Mouse (Mus musculus) stomach, postnatal 0 days (tissue): Measurements from ENCODE around the gene Slc38a11. TPM values are rescaled to one million over a fixed set of nuclear protein-coding genes. Genes with fewer than 3 reads are reported as not detected.

ENCODE experiments used
- ATAC-seq: fragments of 200-750 bp; cut with Nextera tagmentation; 2 replicates; pipeline ENCODE4 v1.8.0; 2017; ENCODE audit not compliant: low FRiP score, low TSS enrichment
- DNase-seq: peaks from one replicate; pipeline ENCODE4 v3.0.0-alpha.2; 2016; ENCODE audit warnings: low spot score
- H3K27ac ChIP-seq: fragments of 300-500 bp; sonication (generic); replicated peaks from 2 replicates; pipeline ENCODE4 v1.5.1; 2014; ENCODE audit warnings: mild to moderate bottlenecking, control low read depth
- H3K27me3 ChIP-seq: fragments of 300-500 bp; sonication (generic); 2 replicates; pipeline ENCODE4 v1.6.1; 2014; ENCODE audit warnings: low read length; ENCODE audit not compliant: control insufficient read depth, insufficient read depth
- H3K36me3 ChIP-seq: fragments of 300-500 bp; sonication (generic); 2 replicates; pipeline ENCODE4 v1.6.1; 2014; ENCODE audit warnings: low read length, mixed read lengths; ENCODE audit not compliant: control insufficient read depth, insufficient read depth
- H3K4me1 ChIP-seq: fragments of 300-500 bp; sonication (generic); replicated peaks from 2 replicates; pipeline ENCODE4 v1.6.1; 2014; ENCODE audit warnings: antibody characterized with exemption; ENCODE audit not compliant: control insufficient read depth, insufficient read depth
- H3K4me2 ChIP-seq: fragments of 300-500 bp; sonication (generic); replicated peaks from 2 replicates; pipeline ENCODE4 v1.6.1; 2014; ENCODE audit warnings: low read depth, mild to moderate bottlenecking, control low read depth, moderate library complexity
- H3K4me3 ChIP-seq: fragments of 300-500 bp; sonication (generic); 2 replicates; pipeline ENCODE4 v1.5.1; 2014; ENCODE audit warnings: low read depth, low read length, control low read depth
- H3K9ac ChIP-seq: fragments of 300-500 bp; sonication (generic); 2 replicates; pipeline ENCODE4 v1.6.1; 2014; ENCODE audit warnings: mild to moderate bottlenecking, low read length, control low read depth, mixed read lengths
- H3K9me3 ChIP-seq: fragments of 300-500 bp; sonication (generic); 2 replicates; pipeline ENCODE4 v1.6.1; 2016; ENCODE audit warnings: low read length; ENCODE audit not compliant: control insufficient read depth
- CTCF ChIP-seq: IDR thresholded peaks from 2 replicates; pipeline ENCODE4 v1.5.1; 2016; ENCODE audit warnings: antibody characterized with exemption, low read depth, mild to moderate bottlenecking, moderate library complexity
- EP300 ChIP-seq: optimal IDR thresholded peaks from 2 replicates; pipeline ENCODE3; 2016; ENCODE audit warnings: antibody characterized with exemption
- WGBS: fragments of 180-500 bp; shearing (Covaris S2); extraction: QIAGEN DNeasy Blood & Tissue Kit; methylation state at CpG from one replicate; pipeline ENCODE4 v1.1.7; 2014; 5-methylcytosine and 5-hydroxymethylcytosine counted together
- polyA plus RNA-seq: library from polyadenylated mRNA; unstranded; fragments of >200 nt; fragmentation: Nextera tagmentation; extraction: Ambion mirVana; gene quantifications from 2 replicates; pipeline ENCODE4 v1.2.1, GENCODE M21; 2015

Gene Slc38a11
- polyA plus RNA-seq, 1 experiment from 2014 or later, result 0.50 TPM

DNA sequence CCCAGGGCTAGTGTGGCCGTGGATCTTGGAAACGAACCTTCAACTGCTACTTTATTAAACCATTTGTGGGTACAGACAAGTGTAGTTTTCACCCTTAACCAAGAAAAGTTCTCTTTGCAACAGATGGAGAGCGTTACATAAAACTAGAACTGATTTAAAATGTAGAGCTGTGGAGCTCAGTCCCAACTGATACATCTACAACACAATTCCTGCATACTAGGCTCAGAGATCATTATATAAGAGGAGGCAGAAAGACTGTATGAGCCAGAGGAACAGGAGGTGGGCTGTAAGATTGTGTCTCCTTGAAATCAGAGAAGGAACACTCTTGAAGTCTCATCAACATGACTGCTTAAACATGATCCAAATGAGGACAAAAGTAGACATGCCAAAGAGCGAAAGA is 9.2 kb upstream of the Slc38a11 start:
- H3K9ac ChIP-seq, result no peak overlapping the region
- DNase-seq (no peak), ATAC-seq (no peak)
- no peak overlapping the region for H3K4me3 ChIP-seq
- H3K9me3 ChIP-seq, result no peaks in the 10 kb centered on the region
- no peak overlapping the region for H3K27ac ChIP-seq
- no peaks in the 10 kb centered on the region for H3K4me1 ChIP-seq
- H3K4me2 ChIP-seq, result no peak overlapping the region
- H3K27me3 ChIP-seq, result no peaks in the 10 kb centered on the region
- TF ChIP-seq EP300, result no peak
- no peak for TF ChIP-seq CTCF
- no peaks in the 10 kb centered on the region for H3K36me3 ChIP-seq
- WGBS, result 92% methylated on average over 4 of the region's 4 CpGs

DNA sequence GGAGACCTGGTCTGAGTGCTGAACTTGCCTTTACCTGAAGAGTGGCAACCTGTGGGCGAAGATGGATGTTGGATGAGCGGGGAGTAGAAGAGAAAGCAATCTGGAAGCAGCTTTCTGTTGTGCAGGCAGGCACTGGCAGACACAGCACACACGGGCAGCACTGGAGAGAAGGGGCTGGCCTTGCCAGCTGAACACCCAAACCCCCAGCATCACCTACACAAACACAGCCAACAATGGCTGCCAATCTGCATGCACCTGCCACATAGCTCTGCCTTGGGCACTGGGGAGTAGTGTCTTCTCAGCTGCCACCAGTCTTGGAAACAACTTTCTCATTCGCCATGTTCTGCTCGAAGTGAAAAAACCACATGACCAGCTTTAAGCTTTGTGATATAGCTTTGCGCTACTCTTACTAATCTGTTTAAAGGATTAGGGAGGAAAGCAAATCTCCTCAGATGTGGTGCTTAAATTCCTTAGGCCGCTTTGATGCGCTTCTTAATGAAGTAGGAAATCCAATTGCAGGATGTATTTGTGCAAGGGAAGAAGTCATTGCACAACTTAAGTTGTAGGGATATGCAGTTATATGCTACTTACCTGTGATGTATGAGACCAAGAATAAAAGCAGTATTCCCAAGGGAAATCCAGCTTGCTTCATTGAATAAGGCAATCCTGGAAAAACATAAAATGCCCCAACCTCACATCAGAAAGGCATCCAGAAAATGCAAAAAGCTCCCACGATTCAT is 2.9 kb downstream of the Slc38a11 start:
- no peaks in the 10 kb centered on the region for H3K9me3 ChIP-seq
- TF ChIP-seq CTCF (no peak), EP300 (no peak)
- no peaks in the 10 kb centered on the region for H3K27me3 ChIP-seq
- H3K36me3 ChIP-seq, result no peaks in the 10 kb centered on the region
- DNase-seq (no peak), ATAC-seq (no peak)
- H3K4me2 ChIP-seq, result no peak overlapping the region
- H3K4me3 ChIP-seq, result no peak overlapping the region
- no peak overlapping the region for H3K9ac ChIP-seq
- WGBS, result 85% methylated on average over 9 of the region's 9 CpGs
- no peak overlapping the region for H3K27ac ChIP-seq
- no peaks in the 10 kb centered on the region for H3K4me1 ChIP-seq

DNA sequence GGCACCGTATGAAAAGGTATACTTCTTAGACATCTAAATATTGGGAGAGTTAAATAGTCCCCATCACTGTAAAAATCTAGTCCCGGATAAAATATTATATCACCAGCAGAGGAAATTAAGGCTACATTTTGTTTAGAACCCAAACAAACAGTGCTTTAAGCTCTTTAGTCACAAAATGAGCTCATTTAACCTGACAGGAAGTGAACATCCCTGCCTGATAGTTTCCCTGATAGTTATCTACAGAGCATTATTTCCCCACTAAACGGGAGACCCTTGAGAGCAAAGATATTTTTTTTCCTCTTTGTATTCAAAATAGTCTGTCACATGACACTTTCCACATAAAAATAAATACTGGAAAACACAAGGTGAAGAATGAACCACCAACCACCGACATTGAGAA is 16.5 kb downstream of the Slc38a11 start:
- Histone ChIP-seq H3K27me3 (no peaks in the 10 kb centered on the region), H3K9me3 (no peaks in the 10 kb centered on the region), H3K4me1 (no peaks in the 10 kb centered on the region), H3K4me3 (no peak overlapping the region), H3K36me3 (no peaks in the 10 kb centered on the region), H3K4me2 (no peak overlapping the region), H3K27ac (no peak overlapping the region), H3K9ac (no peak overlapping the region)
- no peak for TF ChIP-seq EP300
- no peak for TF ChIP-seq CTCF
- WGBS, result 29% methylated on average over 4 of the region's 4 CpGs
- DNase-seq, result no peak
- no peak for ATAC-seq

DNA sequence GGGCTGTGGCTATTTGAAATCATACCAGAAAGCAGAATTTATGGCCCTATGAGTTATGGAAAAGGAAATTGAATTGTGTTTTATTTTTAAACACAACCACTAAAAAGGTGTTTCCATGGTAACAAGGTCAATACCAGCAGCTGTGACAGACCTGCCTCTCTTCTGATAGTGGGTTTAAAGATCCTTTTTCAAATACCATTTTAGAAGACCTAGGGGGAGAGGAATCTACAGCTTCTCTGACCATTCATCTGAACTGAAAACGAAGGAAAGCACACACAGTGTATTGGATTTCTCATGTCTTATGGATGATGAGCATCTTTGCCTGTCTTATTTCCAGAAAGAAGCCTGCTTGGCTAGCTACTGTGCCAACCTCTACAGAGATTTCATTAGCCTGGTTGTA is 16.9 kb downstream of the Slc38a11 start:
- no peak overlapping the region for H3K9ac ChIP-seq
- DNase-seq (no peak), ATAC-seq (no peak)
- H3K27ac ChIP-seq, result no peak overlapping the region
- 38% methylated on average over 1 of the region's 1 CpGs for WGBS
- H3K36me3 ChIP-seq, result no peaks in the 10 kb centered on the region
- no peaks in the 10 kb centered on the region for H3K27me3 ChIP-seq
- no peak for TF ChIP-seq EP300
- TF ChIP-seq CTCF, result no peak
- no peak overlapping the region for H3K4me2 ChIP-seq
- H3K4me3 ChIP-seq, result no peak overlapping the region
- no peaks in the 10 kb centered on the region for H3K4me1 ChIP-seq
- H3K9me3 ChIP-seq, result no peaks in the 10 kb centered on the region

DNA sequence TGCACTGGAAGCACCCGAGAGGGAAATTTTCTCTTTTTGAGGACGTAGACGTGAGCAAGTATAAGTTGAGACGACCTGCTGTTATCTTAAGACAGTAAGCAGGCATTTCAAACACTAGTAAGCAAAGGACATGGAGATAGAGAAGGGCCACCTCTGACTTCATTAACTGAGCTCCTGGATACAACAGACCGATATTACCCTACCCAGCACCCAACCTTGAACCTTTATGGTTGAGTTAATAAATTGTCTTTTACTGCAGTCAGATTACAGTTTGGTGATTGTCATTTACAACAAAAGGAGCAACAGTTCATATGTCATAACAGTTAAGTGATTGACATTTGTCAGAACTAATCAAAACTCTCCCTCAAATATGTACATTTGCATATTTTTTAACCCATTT is 17.8 kb downstream of the Slc38a11 start:
- H3K36me3 ChIP-seq, result no peaks in the 10 kb centered on the region

DNA sequence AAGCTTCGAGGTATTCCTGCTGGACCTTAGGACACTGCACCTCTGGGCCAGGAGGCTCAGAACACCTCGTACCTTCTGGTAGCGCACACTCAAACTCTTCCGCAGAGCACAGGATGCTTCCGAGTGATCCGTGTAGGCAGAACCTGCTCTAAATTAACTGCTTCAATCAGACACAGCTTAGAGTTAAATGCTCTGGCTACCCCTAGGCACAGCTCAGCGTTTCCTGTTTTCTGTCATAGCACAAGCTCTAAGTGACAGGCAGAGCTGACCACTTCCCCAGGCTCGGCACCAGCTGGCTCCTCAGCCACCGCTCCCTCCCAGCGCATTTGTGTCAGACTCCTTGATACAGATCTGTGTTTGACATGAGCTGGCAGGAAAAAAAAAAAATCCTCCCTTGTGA is 21.8 kb downstream of the Slc38a11 start:
- WGBS, result 59% methylated on average over 10 of the region's 10 CpGs
- Histone ChIP-seq H3K27ac (no peak overlapping the region), H3K4me3 (no peak overlapping the region), H3K9me3 (no peaks in the 10 kb centered on the region), H3K27me3 (no peaks in the 10 kb centered on the region), H3K36me3 (no peaks in the 10 kb centered on the region), H3K4me2 (no peak overlapping the region), H3K9ac (no peak overlapping the region), H3K4me1 (no peaks in the 10 kb centered on the region)
- ATAC-seq, result no peak
- no peak for DNase-seq
- no peak for TF ChIP-seq EP300
- TF ChIP-seq CTCF, result no peak

More for the DNA sequence above, 17.8 kb downstream of the Slc38a11 start:
- no peak overlapping the region for H3K4me2 ChIP-seq
- no peak overlapping the region for H3K9ac ChIP-seq
- H3K4me3 ChIP-seq, result no peak overlapping the region
- H3K9me3 ChIP-seq, result no peaks in the 10 kb centered on the region
- H3K4me1 ChIP-seq, result no peaks in the 10 kb centered on the region
- no peak overlapping the region for H3K27ac ChIP-seq
- 87% methylated on average over 5 of the region's 5 CpGs for WGBS
- H3K27me3 ChIP-seq, result no peaks in the 10 kb centered on the region
- DNase-seq (no peak), ATAC-seq (no peak)
- TF ChIP-seq EP300 (no peak), CTCF (no peak)
